Mouse (Mus musculus) G1E (cell line): ENCODE results near the gene Csrnp2.

Source experiments
- CTCF ChIP-seq: IDR thresholded peaks from 2 replicates; pipeline ENCODE4 v1.5.1; 2012; ENCODE audit warnings: low read depth, low read length, inconsistent platforms, mixed read lengths
- GATA1 ChIP-seq: IDR thresholded peaks from 2 replicates; pipeline ENCODE4 v1.6.1; 2012; ENCODE audit warnings: borderline replicate concordance, low read length, inconsistent platforms, mixed read lengths
- GATA2 ChIP-seq: IDR thresholded peaks from 2 replicates; pipeline ENCODE4 v1.6.1; 2012; ENCODE audit warnings: low read depth, low read length, inconsistent platforms, borderline replicate concordance
- POLR2AphosphoS5 ChIP-seq: IDR thresholded peaks from 2 replicates; pipeline ENCODE4 v1.6.1; 2012; ENCODE audit warnings: low read depth, low read length, inconsistent platforms; ENCODE audit not compliant: insufficient replicate concordance
- TAL1 ChIP-seq: conservative IDR thresholded peaks from 2 replicates; pipeline ENCODE4 v1.6.1; 2012; ENCODE audit warnings: low read depth, low read length, inconsistent platforms, mixed read lengths

- no peak for TF ChIP-seq CTCF
- TF ChIP-seq GATA1, result no peak
- no peak for TF ChIP-seq GATA2
- no peak for TF ChIP-seq TAL1
- TF ChIP-seq POLR2AphosphoS5, result no peak
Measured at GRCm38 (mm10) chr15:100485576-100485975, 9.7 kb downstream of the Csrnp2 start.
